Mouse (Mus musculus): ENCODE results near the gene Myh11.
A peak's percentile ranks its signal among the peaks of the same experiment; 100 is the strongest.

Myh11 gene

GRCm38 (mm10) chr16:14291223-14291622 is at the start of gene Myh11:
Myh11 (minus strand) TSS chr16:14291372.
- DNase-seq (ENCODE audit: low read depth, low spot score): peak; percentile 79

GRCm38 (mm10) chr16:14328156-14328555 is 37.0 kb upstream of the Myh11 start:
- DNase-seq (ENCODE audit: low read depth, low spot score): no peak

- DNase-seq (ENCODE audit: low read depth, low spot score): no peak
Observed at GRCm38 (mm10) chr16:14320494-14320893, 29.3 kb upstream of the Myh11 start.

GRCm38 (mm10) chr16:14319681-14320080 is 28.5 kb upstream of the Myh11 start:
- DNase-seq (ENCODE audit: low read depth, low spot score): no peak

- peak; percentile 93 for DNase-seq (ENCODE audit: low read depth, low spot score)
Observed at GRCm38 (mm10) chr16:14316884-14317876, 26.0 kb upstream of the Myh11 start, which contains the start of gene Fopnl. Fopnl (minus strand) TSS chr16:14317405.

- no peak for DNase-seq (ENCODE audit: low read depth, low spot score)
Observed at GRCm38 (mm10) chr16:14312914-14313313, 21.7 kb upstream of the Myh11 start.

- no peak for DNase-seq (ENCODE audit: low read depth, low spot score)
Observed at GRCm38 (mm10) chr16:14311371-14311770, 20.2 kb upstream of the Myh11 start.

- no peak for DNase-seq (ENCODE audit: low read depth, low spot score)
Observed at GRCm38 (mm10) chr16:14309833-14310232, 18.7 kb upstream of the Myh11 start.

GRCm38 (mm10) chr16:14308245-14309073 is 17.3 kb upstream of the Myh11 start:
- no peak for DNase-seq (ENCODE audit: low read depth, low spot score)

GRCm38 (mm10) chr16:14307373-14307772 is 16.2 kb upstream of the Myh11 start:
- DNase-seq (ENCODE audit: low read depth, low spot score): no peak

- no peak for DNase-seq (ENCODE audit: low read depth, low spot score)
Observed at GRCm38 (mm10) chr16:14306451-14306850, 15.3 kb upstream of the Myh11 start.

GRCm38 (mm10) chr16:14304791-14305190 is 13.6 kb upstream of the Myh11 start:
- no peak for DNase-seq (ENCODE audit: low read depth, low spot score)

- no peak for DNase-seq (ENCODE audit: low read depth, low spot score)
Observed at GRCm38 (mm10) chr16:14303676-14304075, 12.5 kb upstream of the Myh11 start.

GRCm38 (mm10) chr16:14303148-14303547 is 12.0 kb upstream of the Myh11 start:
- DNase-seq (ENCODE audit: low read depth, low spot score): no peak

GRCm38 (mm10) chr16:14298461-14298860 is 7.3 kb upstream of the Myh11 start:
- no peak for DNase-seq (ENCODE audit: low read depth, low spot score)

- DNase-seq (ENCODE audit: low read depth, low spot score): no peak
Observed at GRCm38 (mm10) chr16:14297746-14298145, 6.6 kb upstream of the Myh11 start.

- DNase-seq (ENCODE audit: low read depth, low spot score): no peak
Observed at GRCm38 (mm10) chr16:14297137-14297536, 6.0 kb upstream of the Myh11 start.

- no peak for DNase-seq (ENCODE audit: low read depth, low spot score)
Observed at GRCm38 (mm10) chr16:14296544-14297124, 5.5 kb upstream of the Myh11 start.

GRCm38 (mm10) chr16:14295291-14295690 is 4.1 kb upstream of the Myh11 start:
- DNase-seq (ENCODE audit: low read depth, low spot score): no peak

- DNase-seq (ENCODE audit: low read depth, low spot score): no peak
Observed at GRCm38 (mm10) chr16:14292205-14293199, 1.3 kb upstream of the Myh11 start.

Measured in retina, postnatal 7 days (tissue).